In genomic region chr14:54341807-54342206, GRCm38 (mm10) we compare ENCODE assay signal across 20 mouse cellular contexts. TPM values are rescaled to one million over a fixed set of nuclear protein-coding genes. Genes with fewer than 3 reads are reported as not detected.
"Had no signal": no experiment of that assay in that cellular context is flagged by ENCODE, and none has a peak within 500 bp of the region (broad histone marks: within the 10 kb centered on the region; RNA-seq: fewer than 3 reads in every experiment).

No protein-coding gene starts in this region.

RNA-seq across cellular contexts. Expression of gene Olfr49, which starts 57.1 kb away (rescaled TPM):
- polyA plus RNA-seq: heart, embryonic 12.5 days; heart, embryonic 13.5 days; heart, embryonic 16.5 days; heart, postnatal 0 days; hindbrain, embryonic 10.5 days; hindbrain, embryonic 11.5 days; hindbrain, embryonic 12.5 days; hindbrain, embryonic 13.5 days; hindbrain, embryonic 14.5 days; hindbrain, embryonic 15.5 days; hindbrain, embryonic 16.5 days; hindbrain, postnatal 0 days; intestine, embryonic 14.5 days; intestine, embryonic 15.5 days; intestine, embryonic 16.5 days; kidney, adult 2 months; kidney, embryonic 14.5 days; kidney, embryonic 16.5 days; kidney, postnatal 0 days; large intestine, adult 2 months had no signal
